Mouse (Mus musculus): ENCODE measurements around the gene Ntn1. TPM values are rescaled to one million over a fixed set of nuclear protein-coding genes. Genes with fewer than 3 reads are reported as not detected.
A peak's percentile ranks its signal among the peaks of the same experiment; 100 is the strongest.

The Ntn1 gene
- polyA plus RNA-seq, 1 experiment = 23.7 TPM

DNA sequence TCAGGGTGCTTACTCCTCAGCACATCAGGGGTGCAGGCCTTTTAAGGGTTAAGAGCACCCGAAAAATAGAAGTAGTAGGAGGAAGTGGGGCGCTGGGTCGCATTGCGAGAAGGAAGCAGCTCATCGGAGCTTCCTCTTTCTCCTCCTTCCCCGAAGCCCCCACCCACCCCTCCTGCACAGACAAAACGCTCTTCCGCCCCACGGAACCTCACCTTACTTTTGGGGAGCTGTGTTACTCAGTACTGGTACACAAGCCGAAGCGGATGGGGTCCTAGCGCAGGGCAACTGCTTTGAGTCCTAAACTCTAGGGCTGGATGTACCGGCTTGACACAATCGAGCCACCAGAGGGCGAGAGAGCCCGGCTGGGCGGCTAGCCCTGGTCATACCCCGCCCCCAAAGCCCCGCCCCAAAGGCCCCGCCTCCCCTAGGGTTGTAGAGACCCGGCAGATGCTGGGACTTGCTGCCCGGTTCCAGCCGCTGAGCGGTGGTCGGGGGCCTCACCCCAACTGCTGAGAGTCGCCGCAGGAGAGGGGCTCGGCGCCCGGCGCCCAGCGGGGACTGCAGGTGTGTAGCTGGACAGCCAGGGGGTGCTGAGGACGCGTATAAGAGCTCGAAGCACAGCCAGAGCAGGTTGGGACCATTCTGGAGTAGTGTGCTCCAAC is 31.2 kb upstream of the Ntn1 start, which contains the start of gene Pik3r5:
Gene Pik3r5 (plus strand): TSS at position 423 of the 662 bp plus-strand sequence.
- no peak; the same call in 1 of the 2 replicates for TF ChIP-seq POLR2A (IDR thresholded peaks at IDR 0.05; ENCODE audit: low read depth, low read length)
- peak; percentile 81 for TF ChIP-seq CTCF (IDR thresholded peaks at IDR 0.05; ENCODE audit: extremely low read depth, insufficient read length, insufficient replicate concordance, low read depth, low read length)
- Histone ChIP-seq H3K27ac (ENCODE audit: insufficient read depth, low read depth, low read length) (peak within 1 kb of the TSS; percentile 52), H3K27me3 (ENCODE audit: control insufficient read depth, insufficient read depth, low read length) (0 out of 2 replicates have a peak, but pooled peaks cover 6% of the 10 kb centered on the region), H3K4me1 (ENCODE audit: control insufficient read depth, insufficient read depth, insufficient read length, low read length) (no peaks in the 10 kb centered on the region; the same call in 1 of the 2 replicates), H3K36me3 (ENCODE audit: control insufficient read depth, insufficient read depth, low read length) (no peaks in the 10 kb centered on the region), H3K4me3 (ENCODE audit: low read depth, low read length) (peak within 1 kb of the TSS; percentile 65)
- 5% methylated on average over 35 of the region's 35 CpGs for WGBS

DNA sequence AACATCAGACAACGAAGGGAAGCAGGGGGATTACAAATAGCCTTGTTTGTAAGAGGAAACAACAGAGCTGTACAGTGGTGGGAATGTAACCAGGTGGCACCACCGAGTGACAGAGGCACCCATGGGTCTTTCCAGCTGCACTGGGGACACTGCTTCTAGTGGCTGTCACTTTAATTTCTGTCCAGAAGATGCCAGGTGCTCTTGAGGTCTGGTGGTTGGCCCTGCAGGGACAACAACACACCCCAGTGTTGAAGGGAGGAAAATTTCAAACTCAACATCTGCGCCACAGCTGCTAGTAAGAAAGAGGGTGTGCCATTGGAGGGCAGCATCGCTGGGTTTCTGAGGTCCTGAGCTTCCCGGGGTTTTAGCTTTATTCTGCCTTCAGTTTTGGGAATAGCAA is 30.0 kb upstream of the Ntn1 start:
- TF ChIP-seq POLR2A (IDR thresholded peaks at IDR 0.05; ENCODE audit: low read depth, low read length) (no peak), CTCF (IDR thresholded peaks at IDR 0.05; ENCODE audit: extremely low read depth, insufficient read length, insufficient replicate concordance, low read depth, low read length) (no peak)
- Histone ChIP-seq H3K27me3 (ENCODE audit: control insufficient read depth, insufficient read depth, low read length) (0 out of 2 replicates have a peak, but pooled peaks cover 6% of the 10 kb centered on the region), H3K4me3 (ENCODE audit: low read depth, low read length) (no peak overlapping the region), H3K4me1 (ENCODE audit: control insufficient read depth, insufficient read depth, insufficient read length, low read length) (no peaks in the 10 kb centered on the region; the same call in 1 of the 2 replicates), H3K27ac (ENCODE audit: insufficient read depth, low read depth, low read length) (peak overlapping the region; percentile 52), H3K36me3 (ENCODE audit: control insufficient read depth, insufficient read depth, low read length) (no peaks in the 10 kb centered on the region)
- 46% methylated on average over 5 of the region's 5 CpGs for WGBS

DNA sequence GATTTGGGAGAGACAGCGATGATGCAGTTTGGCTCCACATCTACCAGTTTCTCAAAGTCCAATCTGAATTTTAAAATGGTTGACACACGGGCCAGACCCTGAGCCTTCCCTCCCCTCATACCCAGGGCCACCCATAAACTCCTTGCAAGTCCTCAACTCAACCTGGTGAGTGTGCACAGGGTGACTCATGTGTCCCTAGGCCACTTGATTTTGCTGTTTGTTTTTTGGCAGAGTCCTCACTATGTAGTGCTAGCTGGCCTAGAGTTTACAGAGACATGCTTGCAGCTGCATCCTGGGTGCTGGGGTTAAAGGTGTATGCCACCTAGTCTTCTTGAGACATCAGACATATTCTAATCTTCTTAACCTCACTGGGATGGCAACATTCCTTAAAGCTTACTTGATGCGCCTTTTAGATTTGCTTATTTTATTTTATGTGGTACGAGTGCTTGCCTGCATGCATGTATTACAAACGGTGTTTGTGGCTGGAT is 26.5 kb upstream of the Ntn1 start:
- 79% methylated on average over 5 of the region's 5 CpGs for WGBS
- Histone ChIP-seq H3K27ac (ENCODE audit: insufficient read depth, low read depth, low read length) (no peak overlapping the region), H3K27me3 (ENCODE audit: control insufficient read depth, insufficient read depth, low read length) (0 out of 2 replicates have a peak, but pooled peaks cover 6% of the 10 kb centered on the region), H3K4me3 (ENCODE audit: low read depth, low read length) (no peak overlapping the region), H3K36me3 (ENCODE audit: control insufficient read depth, insufficient read depth, low read length) (no peaks in the 10 kb centered on the region), H3K4me1 (ENCODE audit: control insufficient read depth, insufficient read depth, insufficient read length, low read length) (no peaks in the 10 kb centered on the region; the same call in 1 of the 2 replicates)
- TF ChIP-seq POLR2A (IDR thresholded peaks at IDR 0.05; ENCODE audit: low read depth, low read length) = no peak
- no peak for TF ChIP-seq CTCF (IDR thresholded peaks at IDR 0.05; ENCODE audit: extremely low read depth, insufficient read length, insufficient replicate concordance, low read depth, low read length)

DNA sequence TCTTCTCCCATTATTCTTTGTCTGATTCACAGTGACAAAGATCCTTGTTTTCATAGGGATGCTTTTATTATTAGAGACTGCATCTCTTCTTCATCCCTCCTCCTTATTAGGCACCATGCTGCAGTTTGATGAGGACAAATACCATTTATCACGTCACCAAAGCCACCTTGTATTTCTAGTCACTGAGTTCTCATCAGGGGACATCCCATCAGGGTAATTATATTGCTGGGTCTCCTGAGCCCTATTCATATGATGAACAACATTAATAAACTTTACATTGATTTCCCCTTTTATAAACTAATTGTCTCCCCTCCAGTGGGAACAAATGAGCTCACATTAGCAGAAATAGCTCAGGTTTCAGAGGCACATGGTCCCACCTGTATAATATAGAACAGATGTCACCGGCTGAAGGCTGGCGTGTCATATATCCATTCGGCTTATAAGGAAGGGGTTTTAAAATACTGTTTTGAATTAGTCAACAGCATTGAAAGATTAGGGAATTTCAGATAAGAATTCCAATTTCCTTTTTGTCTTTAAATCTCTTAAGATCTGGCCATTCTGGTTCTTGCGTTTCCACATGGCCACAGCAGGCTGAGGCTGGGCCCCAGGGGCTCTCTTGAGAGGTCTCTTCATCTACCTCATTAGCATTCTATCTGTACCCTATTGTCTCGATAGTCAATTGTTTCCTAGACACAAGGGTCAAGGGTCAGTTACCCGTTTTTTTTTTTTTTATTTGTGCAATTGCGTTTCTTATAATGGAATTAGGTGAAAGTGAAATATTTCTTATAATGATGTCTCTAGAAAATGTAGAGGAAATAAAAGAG is 25.1 kb upstream of the Ntn1 start:
- no peak overlapping the region for H3K4me3 ChIP-seq (ENCODE audit: low read depth, low read length)
- no peaks in the 10 kb centered on the region for H3K36me3 ChIP-seq (ENCODE audit: control insufficient read depth, insufficient read depth, low read length)
- no peaks in the 10 kb centered on the region for H3K27me3 ChIP-seq (ENCODE audit: control insufficient read depth, insufficient read depth, low read length)
- no peak overlapping the region for H3K27ac ChIP-seq (ENCODE audit: insufficient read depth, low read depth, low read length)
- TF ChIP-seq CTCF (IDR thresholded peaks at IDR 0.05; ENCODE audit: extremely low read depth, insufficient read length, insufficient replicate concordance, low read depth, low read length) (no peak), POLR2A (IDR thresholded peaks at IDR 0.05; ENCODE audit: low read depth, low read length) (no peak)
- WGBS = 53% methylated on average over 8 of the region's 8 CpGs
- no peaks in the 10 kb centered on the region; the same call in 1 of the 2 replicates for H3K4me1 ChIP-seq (ENCODE audit: control insufficient read depth, insufficient read depth, insufficient read length, low read length)

DNA sequence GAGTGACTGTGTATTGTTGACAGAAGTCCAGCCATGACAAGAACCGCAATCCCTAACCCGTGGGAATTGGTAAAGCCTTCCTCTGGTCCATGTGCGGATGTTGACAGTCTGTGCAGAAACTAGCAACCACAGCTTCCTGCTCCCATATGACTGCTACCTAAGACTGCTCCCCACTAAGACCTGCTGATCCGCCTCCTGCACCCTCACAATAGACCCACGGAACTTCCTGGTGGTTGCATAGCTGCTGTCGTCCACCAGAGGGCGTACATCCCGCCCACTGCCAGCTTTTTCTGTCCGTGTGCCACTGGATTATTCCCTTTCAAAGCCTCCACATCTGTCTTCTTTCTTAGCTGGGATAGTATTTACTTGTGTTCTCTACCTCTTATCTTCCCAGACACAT is 17.2 kb upstream of the Ntn1 start:
- TF ChIP-seq POLR2A (IDR thresholded peaks at IDR 0.05; ENCODE audit: low read depth, low read length) (no peak), CTCF (IDR thresholded peaks at IDR 0.05; ENCODE audit: extremely low read depth, insufficient read length, insufficient replicate concordance, low read depth, low read length) (peak; percentile 83)
- Histone ChIP-seq H3K4me1 (ENCODE audit: control insufficient read depth, insufficient read depth, insufficient read length, low read length) (no peaks in the 10 kb centered on the region), H3K4me3 (ENCODE audit: low read depth, low read length) (no peak overlapping the region), H3K27ac (ENCODE audit: insufficient read depth, low read depth, low read length) (no peak overlapping the region), H3K27me3 (ENCODE audit: control insufficient read depth, insufficient read depth, low read length) (no peaks in the 10 kb centered on the region), H3K36me3 (ENCODE audit: control insufficient read depth, insufficient read depth, low read length) (no peaks in the 10 kb centered on the region)
- WGBS = 24% methylated on average over 9 of the region's 9 CpGs

DNA sequence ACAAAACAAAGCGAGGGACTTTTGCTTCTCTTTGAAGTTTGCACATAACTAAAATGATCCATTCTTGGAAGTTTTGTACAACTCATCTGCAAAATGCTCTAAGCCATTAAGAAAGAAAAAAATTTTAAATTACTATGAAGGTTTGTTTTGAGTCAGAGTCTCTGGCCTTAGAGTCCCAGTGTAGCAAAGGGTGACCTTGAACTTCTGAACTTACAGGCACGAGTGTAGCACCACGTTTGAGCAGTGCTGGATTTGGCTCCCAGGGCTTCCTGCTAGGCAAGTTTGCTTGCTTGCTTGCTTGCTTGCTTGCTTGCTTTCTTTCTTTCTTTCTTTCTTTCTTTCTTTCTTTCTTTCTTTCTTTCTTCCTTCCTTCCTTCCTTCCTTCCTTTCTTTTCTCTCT is 16.4 kb upstream of the Ntn1 start:
- H3K36me3 ChIP-seq (ENCODE audit: control insufficient read depth, insufficient read depth, low read length) = no peaks in the 10 kb centered on the region
- H3K27me3 ChIP-seq (ENCODE audit: control insufficient read depth, insufficient read depth, low read length) = no peaks in the 10 kb centered on the region
- TF ChIP-seq CTCF (IDR thresholded peaks at IDR 0.05; ENCODE audit: extremely low read depth, insufficient read length, insufficient replicate concordance, low read depth, low read length) = no peak
- no peak for TF ChIP-seq POLR2A (IDR thresholded peaks at IDR 0.05; ENCODE audit: low read depth, low read length)
- no peak overlapping the region for H3K4me3 ChIP-seq (ENCODE audit: low read depth, low read length)
- WGBS = 27% methylated on average over 3 of the region's 3 CpGs
- no peak overlapping the region for H3K27ac ChIP-seq (ENCODE audit: insufficient read depth, low read depth, low read length)
- no peaks in the 10 kb centered on the region for H3K4me1 ChIP-seq (ENCODE audit: control insufficient read depth, insufficient read depth, insufficient read length, low read length)

DNA sequence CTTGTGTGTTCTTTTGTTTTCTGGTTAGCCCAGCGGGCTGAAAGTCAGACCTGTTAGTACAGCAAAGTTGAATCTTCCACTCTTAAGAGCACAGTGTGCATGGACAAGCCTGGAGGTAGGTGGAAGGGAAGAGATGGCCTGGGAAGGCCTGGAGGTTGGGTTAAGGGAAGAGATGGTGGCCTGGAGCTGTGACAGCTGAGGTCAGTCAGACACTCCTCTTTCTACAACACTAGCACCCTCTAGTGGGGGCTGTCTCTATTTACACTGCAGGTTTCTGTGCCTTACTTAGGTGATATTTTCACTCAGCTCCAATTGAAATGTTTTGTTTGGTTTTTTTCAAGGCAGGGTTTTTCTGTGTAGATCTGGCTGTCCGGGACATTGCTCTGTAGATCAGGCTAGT is 7.5 kb upstream of the Ntn1 start:
- Histone ChIP-seq H3K27me3 (ENCODE audit: control insufficient read depth, insufficient read depth, low read length) (no peaks in the 10 kb centered on the region), H3K27ac (ENCODE audit: insufficient read depth, low read depth, low read length) (no peak overlapping the region), H3K36me3 (ENCODE audit: control insufficient read depth, insufficient read depth, low read length) (no peaks in the 10 kb centered on the region), H3K4me1 (ENCODE audit: control insufficient read depth, insufficient read depth, insufficient read length, low read length) (no peaks in the 10 kb centered on the region), H3K4me3 (ENCODE audit: low read depth, low read length) (no peak overlapping the region)
- TF ChIP-seq CTCF (IDR thresholded peaks at IDR 0.05; ENCODE audit: extremely low read depth, insufficient read length, insufficient replicate concordance, low read depth, low read length) (peak; percentile 66; the same call in 1 of the 2 replicates), POLR2A (IDR thresholded peaks at IDR 0.05; ENCODE audit: low read depth, low read length) (no peak)
- WGBS = 52% methylated on average over 2 of the region's 2 CpGs

All from small intestine, adult 2 months (tissue).